Mouse (Mus musculus) brown adipose tissue, adult 24 weeks (tissue): ENCODE data around the gene Prickle3. TPM values are rescaled to one million over a fixed set of nuclear protein-coding genes. Genes with fewer than 3 reads are reported as not detected.

Experiments
- H3K27ac ChIP-seq: fragments of 200-500 bp; replicated peaks from 2 replicates; pipeline ENCODE4 v1.5.1; 2012; ENCODE audit warnings: low read depth, mild to moderate bottlenecking, low read length
- H3K4me1 ChIP-seq: fragments of 200-500 bp; 2 replicates; pipeline ENCODE4 v1.6.1; 2012; ENCODE audit warnings: low read length, mixed read lengths; ENCODE audit not compliant: control insufficient read depth, insufficient read depth, insufficient read length
- H3K4me3 ChIP-seq: fragments of 200-500 bp; 2 replicates; pipeline ENCODE4 v1.5.1; 2012; ENCODE audit warnings: low read depth, mild to moderate bottlenecking, low read length, moderate library complexity; ENCODE audit not compliant: insufficient read depth
- polyA plus RNA-seq: library from polyadenylated mRNA; stranded (reverse); fragments of >200 nt; gene quantifications from 2 replicates; pipeline ENCODE4 v1.2.4, GENCODE M21; 2012; ENCODE audit not compliant: missing spikeins, insufficient read depth, insufficient read length

Prickle3 gene
- polyA plus RNA-seq, 1 experiment, result 8.3 TPM

GRCm38 (mm10) chrX:7661086-7661485 is 4.0 kb downstream of the Prickle3 start:
- H3K4me3 ChIP-seq, result no peak overlapping the region
- H3K27ac ChIP-seq, result peak overlapping the region; percentile 92

DNA sequence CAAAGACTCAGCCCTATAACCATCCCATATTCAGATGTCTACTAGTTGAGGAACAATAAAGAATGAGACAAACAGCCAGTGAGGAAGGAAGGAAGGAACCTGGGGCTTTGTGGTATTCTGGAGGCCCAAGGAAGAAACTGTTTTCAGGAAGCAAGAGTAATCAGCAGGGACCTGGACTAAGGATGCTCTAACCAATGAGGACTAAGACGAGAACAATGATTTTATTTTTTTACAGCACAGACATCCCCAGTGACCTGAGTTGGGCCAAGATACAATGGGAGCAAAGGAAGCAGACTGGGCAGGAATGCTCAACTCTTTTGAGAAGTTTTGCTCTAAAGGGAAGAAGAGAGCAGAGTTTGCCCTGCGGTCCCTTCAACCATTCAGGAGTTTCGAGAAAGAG is 5.9 kb downstream of the Prickle3 start:
- Histone ChIP-seq H3K4me3 (peak overlapping the region; percentile 23; the same call in 1 of the 2 replicates), H3K27ac (peak overlapping the region; percentile 93), H3K4me1 (peaks cover 4% of the 10 kb centered on the region)

More at GRCm38 (mm10) chrX:7661086-7661485, 4.0 kb downstream of the Prickle3 start:
- H3K4me1 ChIP-seq, result peaks cover 4% of the 10 kb centered on the region

- peaks cover 4% of the 10 kb centered on the region for H3K4me1 ChIP-seq
- H3K4me3 ChIP-seq, result no peak overlapping the region
- H3K27ac ChIP-seq, result peak overlapping the region; percentile 93
These were observed 7.7 kb downstream of the Prickle3 start for GRCm38 (mm10) chrX:7664791-7665190.

- peaks cover 4% of the 10 kb centered on the region for H3K4me1 ChIP-seq
- no peak overlapping the region for H3K4me3 ChIP-seq
- H3K27ac ChIP-seq, result peak overlapping the region; percentile 63
These were observed 8.9 kb downstream of the Prickle3 start for GRCm38 (mm10) chrX:7665739-7666502.

DNA sequence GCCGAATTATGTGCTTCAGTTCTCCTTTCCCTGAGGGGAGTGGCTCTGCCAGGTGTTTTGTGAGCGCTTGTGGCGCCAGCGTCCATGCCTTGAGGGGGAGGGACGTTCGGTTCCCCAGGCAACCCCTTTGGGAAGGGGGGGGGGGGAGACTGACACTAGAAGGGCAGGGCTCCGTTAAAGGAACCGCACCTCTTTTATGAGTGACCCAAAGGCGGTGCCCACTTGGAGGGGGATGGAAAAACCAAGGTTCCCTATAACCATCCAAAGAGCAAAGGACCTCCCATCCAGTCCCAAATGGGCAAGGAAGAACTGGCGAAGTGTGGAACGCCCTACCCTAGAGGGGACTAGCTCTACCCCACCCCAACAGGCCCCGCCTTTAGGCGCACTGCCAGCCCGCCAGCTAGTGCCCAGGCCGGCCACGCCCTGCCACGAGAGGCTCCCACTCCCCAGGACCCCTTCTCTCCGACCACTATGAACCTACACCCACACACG is 13.4 kb downstream of the Prickle3 start:
- Histone ChIP-seq H3K27ac (peak overlapping the region; percentile 78), H3K4me3 (peak overlapping the region; percentile 95)

GRCm38 (mm10) chrX:7670921-7671623 is 14.0 kb downstream of the Prickle3 start, which contains the start of gene Plp2:
Plp2 (minus strand) TSS chrX:7671390.
- Histone ChIP-seq H3K4me3 (peak within 1 kb of the TSS; percentile 95), H3K27ac (peak within 1 kb of the TSS; percentile 78), H3K4me1 (no peaks in the 10 kb centered on the region; the same call in none of the 2 replicates)

More for the DNA sequence above, 13.4 kb downstream of the Prickle3 start:
- no peaks in the 10 kb centered on the region; the same call in none of the 2 replicates for H3K4me1 ChIP-seq

- Histone ChIP-seq H3K4me1 (no peaks in the 10 kb centered on the region), H3K4me3 (no peak overlapping the region), H3K27ac (no peak overlapping the region)
These were observed 15.7 kb downstream of the Prickle3 start for GRCm38 (mm10) chrX:7672739-7673138.

GRCm38 (mm10) chrX:7673578-7674281 is 16.7 kb downstream of the Prickle3 start:
- Histone ChIP-seq H3K27ac (no peak overlapping the region; the same call in 1 of the 2 replicates), H3K4me3 (0 out of 2 replicates have a peak overlapping the region, but pooled peaks have one; percentile 28), H3K4me1 (no peaks in the 10 kb centered on the region)

- no peaks in the 10 kb centered on the region for H3K4me1 ChIP-seq
- peak overlapping the region; percentile 28 for H3K4me3 ChIP-seq
- no peak overlapping the region for H3K27ac ChIP-seq
These were observed 17.4 kb downstream of the Prickle3 start for GRCm38 (mm10) chrX:7674284-7675000.

GRCm38 (mm10) chrX:7675001-7675380 is 17.9 kb downstream of the Prickle3 start:
- no peak overlapping the region for H3K27ac ChIP-seq
- H3K4me1 ChIP-seq, result no peaks in the 10 kb centered on the region
- H3K4me3 ChIP-seq, result no peak overlapping the region

GRCm38 (mm10) chrX:7678986-7679385 is 21.9 kb downstream of the Prickle3 start:
- no peaks in the 10 kb centered on the region for H3K4me1 ChIP-seq
- no peak overlapping the region; the same call in 1 of the 2 replicates for H3K4me3 ChIP-seq
- peak overlapping the region; percentile 93 for H3K27ac ChIP-seq

DNA sequence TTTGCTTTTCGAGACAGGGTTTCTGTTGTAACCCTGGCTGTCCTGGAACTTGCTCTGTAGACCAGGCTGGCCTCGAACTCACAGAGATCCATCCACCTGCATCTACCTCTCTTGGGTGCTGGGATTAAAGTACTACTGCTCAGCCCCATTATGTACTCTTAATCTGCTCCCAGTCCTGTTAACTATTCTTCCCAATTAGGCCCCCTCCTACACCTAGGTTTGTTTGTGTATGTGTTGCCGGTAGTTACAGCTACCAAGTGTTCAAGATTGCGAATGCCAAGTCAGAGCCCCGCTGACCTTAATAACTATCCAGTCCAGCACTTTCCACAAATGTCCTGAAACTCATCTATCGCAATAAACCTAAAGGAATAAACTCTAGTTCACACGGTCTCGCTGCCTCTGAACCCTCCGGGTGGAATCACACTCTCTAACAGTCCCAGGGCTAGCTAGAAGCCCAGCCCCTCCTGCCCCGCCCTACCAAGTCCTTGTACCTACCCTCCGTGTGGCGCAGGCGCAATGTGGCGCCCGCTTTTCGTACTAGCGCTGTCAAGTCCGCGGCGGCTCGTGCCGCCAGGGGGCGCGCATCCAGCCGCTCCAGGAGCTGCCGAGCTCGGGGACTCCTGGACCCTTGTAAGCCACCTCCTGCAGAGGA is 22.5 kb downstream of the Prickle3 start:
- Histone ChIP-seq H3K27ac (peak overlapping the region; percentile 93), H3K4me3 (peak overlapping the region; percentile 77), H3K4me1 (no peaks in the 10 kb centered on the region)

GRCm38 (mm10) chrX:7680057-7680412 is 23.0 kb downstream of the Prickle3 start:
- Histone ChIP-seq H3K4me1 (no peaks in the 10 kb centered on the region), H3K27ac (peak overlapping the region; percentile 92), H3K4me3 (peak overlapping the region; percentile 77)

GRCm38 (mm10) chrX:7680864-7681263 is 23.8 kb downstream of the Prickle3 start, which contains the start of gene Magix:
Magix (minus strand) TSS chrX:7681251.
- H3K4me3 ChIP-seq, result peak within 1 kb of the TSS; percentile 77
- no peaks in the 10 kb centered on the region for H3K4me1 ChIP-seq
- peak within 1 kb of the TSS; percentile 92 for H3K27ac ChIP-seq
